Mouse (Mus musculus) fibroblast of lung, adult 2 months (primary cell): ENCODE results near the gene Gm5105.

Experiments used
- DNase-seq: peaks from one replicate; pipeline ENCODE4 v3.0.0-alpha.2; 2011; ENCODE audit warnings: low read depth

Gene Gm5105

GRCm38 (mm10) chr3:138068103-138068502 is 915 bp upstream of the Gm5105 start:
- no peak for DNase-seq

GRCm38 (mm10) chr3:138066348-138066856 is 786 bp downstream of the Gm5105 start:
- DNase-seq = no peak

- no peak for DNase-seq
These were observed 1.3 kb downstream of the Gm5105 start for GRCm38 (mm10) chr3:138065930-138066329.

- no peak for DNase-seq
These were observed 2.2 kb downstream of the Gm5105 start, which contains the start of gene 1110002E22Rik for GRCm38 (mm10) chr3:138064732-138065645. 1110002E22Rik (plus strand) TSS chr3:138065052.

GRCm38 (mm10) chr3:138063731-138064329 is 3.4 kb downstream of the Gm5105 start:
- peak; percentile 79 for DNase-seq

- DNase-seq = no peak
These were observed 4.5 kb downstream of the Gm5105 start for GRCm38 (mm10) chr3:138062673-138063072.

GRCm38 (mm10) chr3:138061205-138061911 is 5.8 kb downstream of the Gm5105 start:
- peak; percentile 55 for DNase-seq

- no peak for DNase-seq
These were observed 6.8 kb downstream of the Gm5105 start for GRCm38 (mm10) chr3:138060429-138060828.

GRCm38 (mm10) chr3:138058226-138058625 is 9.0 kb downstream of the Gm5105 start:
- DNase-seq = no peak

GRCm38 (mm10) chr3:138056976-138057375 is 10.2 kb downstream of the Gm5105 start:
- DNase-seq = no peak

- DNase-seq = peak; percentile 54
These were observed 13.2 kb downstream of the Gm5105 start for GRCm38 (mm10) chr3:138053969-138054368.

- DNase-seq = no peak
These were observed 15.8 kb downstream of the Gm5105 start for GRCm38 (mm10) chr3:138051431-138051830.

- no peak for DNase-seq
These were observed 16.4 kb downstream of the Gm5105 start for GRCm38 (mm10) chr3:138050772-138051171.

- no peak for DNase-seq
These were observed 17.6 kb downstream of the Gm5105 start for GRCm38 (mm10) chr3:138049555-138049954.

GRCm38 (mm10) chr3:138043316-138043715 is 23.9 kb downstream of the Gm5105 start:
- no peak for DNase-seq

GRCm38 (mm10) chr3:138041591-138042301 is 25.4 kb downstream of the Gm5105 start:
- no peak for DNase-seq

- DNase-seq = no peak
These were observed 26.2 kb downstream of the Gm5105 start for GRCm38 (mm10) chr3:138040938-138041337.

GRCm38 (mm10) chr3:138033986-138034385 is 33.2 kb downstream of the Gm5105 start:
- no peak for DNase-seq

GRCm38 (mm10) chr3:138030563-138030962 is 36.6 kb downstream of the Gm5105 start:
- no peak for DNase-seq

- DNase-seq = peak; percentile 75
These were observed 37.8 kb downstream of the Gm5105 start for GRCm38 (mm10) chr3:138029351-138029750.

- DNase-seq = peak; percentile 58
These were observed 39.4 kb downstream of the Gm5105 start for GRCm38 (mm10) chr3:138027575-138028362.
